Mouse (Mus musculus) cerebellum, adult 2 months (tissue): ENCODE results near the gene Gm21887.
"Not testable (repeated sequence)": the region's sequence is repeated elsewhere in the genome, so short reads cannot be mapped to it uniquely, and the experiment has no call there.

Experiments
- CTCF ChIP-seq: fragments of 200-500 bp; IDR thresholded peaks from 2 replicates; pipeline ENCODE4 v1.5.1; 2011; ENCODE audit warnings: low read depth, mild to moderate bottlenecking, control low read depth, low read length, moderate library complexity, borderline replicate concordance; ENCODE audit not compliant: insufficient read depth
- POLR2A ChIP-seq: fragments of 200-500 bp; IDR thresholded peaks from 2 replicates; pipeline ENCODE4 v1.6.1; 2011; ENCODE audit warnings: low read length, control low read depth, borderline replicate concordance; ENCODE audit not compliant: insufficient read depth

GRCm38 (mm10) chrX:170013421-170013820, 4.0 kb downstream of the Gm21887 start:
- TF ChIP-seq CTCF, POLR2A: not testable (repeated sequence)
